Mouse (Mus musculus): Measurements from ENCODE around the gene Gm572. TPM values are rescaled to one million over a fixed set of nuclear protein-coding genes. Genes with fewer than 3 reads are reported as not detected.

The Gm572 gene
- polyA plus RNA-seq, 1 experiment from 2014 or later = not detected

GRCm38 (mm10) chr4:148607758-148608157, 35.4 kb upstream of the Gm572 start:
- Histone ChIP-seq H3K36me3 (replicated peaks; ENCODE audit: insufficient read depth, low read length) (peaks cover 22% of the 10 kb centered on the region), H3K9ac (replicated peaks) (no peak overlapping the region), H3K9me3 (ENCODE audit: low read length) (no peaks in the 10 kb centered on the region), H3K4me1 (ENCODE audit: insufficient read depth) (peaks cover 8% of the 10 kb centered on the region; the same call in 1 of the 2 replicates), H3K4me3 (ENCODE audit: low read depth, low read length) (no peak overlapping the region), H3K27me3 (ENCODE audit: insufficient read depth, low read length) (no peaks in the 10 kb centered on the region), H3K4me2 (ENCODE audit: low read depth, low read length) (no peak overlapping the region), H3K27ac (ENCODE audit: low read depth) (no peak overlapping the region)
- DNase-seq (peak; percentile 85), ATAC-seq (peak; percentile 52)
- TF ChIP-seq CTCF (IDR thresholded peaks at IDR 0.05; ENCODE audit: low read depth) = peak; percentile 95
- no peak for TF ChIP-seq EP300 (IDR thresholded peaks at IDR 0.05; ENCODE audit: low read depth)
- 16% methylated on average over 5 of the region's 5 CpGs for WGBS (ENCODE audit: insufficient replicate concordance)

- ATAC-seq (peak; percentile 35; the same call in 1 of the 2 replicates), DNase-seq (no peak)
- no peak overlapping the region for H3K4me3 ChIP-seq (ENCODE audit: low read depth, low read length)
- no peak overlapping the region for H3K27ac ChIP-seq (ENCODE audit: low read depth)
- H3K27me3 ChIP-seq (ENCODE audit: insufficient read depth, low read length) = no peaks in the 10 kb centered on the region
- peaks cover 36% of the 10 kb centered on the region for H3K36me3 ChIP-seq (replicated peaks; ENCODE audit: insufficient read depth, low read length)
- 76% methylated on average over 5 of the region's 5 CpGs for WGBS (ENCODE audit: insufficient replicate concordance)
- H3K9ac ChIP-seq (replicated peaks) = no peak overlapping the region
- H3K4me2 ChIP-seq (ENCODE audit: low read depth, low read length) = no peak overlapping the region
- no peak for TF ChIP-seq EP300 (IDR thresholded peaks at IDR 0.05; ENCODE audit: low read depth)
- H3K9me3 ChIP-seq (ENCODE audit: low read length) = no peaks in the 10 kb centered on the region
- no peaks in the 10 kb centered on the region for H3K4me1 ChIP-seq (ENCODE audit: insufficient read depth)
Observed at GRCm38 (mm10) chr4:148609805-148610204, 33.3 kb upstream of the Gm572 start.

- H3K36me3 ChIP-seq (replicated peaks; ENCODE audit: insufficient read depth, low read length) = peaks cover 46% of the 10 kb centered on the region
- WGBS (ENCODE audit: insufficient replicate concordance) = 64% methylated on average over 5 of the region's 5 CpGs
Observed at GRCm38 (mm10) chr4:148610631-148611364, 32.3 kb upstream of the Gm572 start.

GRCm38 (mm10) chr4:148612557-148612956, 30.6 kb upstream of the Gm572 start:
- no peak for DNase-seq
- H3K4me3 ChIP-seq (ENCODE audit: low read depth, low read length) = no peak overlapping the region
- no peaks in the 10 kb centered on the region for H3K4me1 ChIP-seq (ENCODE audit: insufficient read depth)
- no peaks in the 10 kb centered on the region for H3K9me3 ChIP-seq (ENCODE audit: low read length)
- peaks cover 51% of the 10 kb centered on the region for H3K36me3 ChIP-seq (replicated peaks; ENCODE audit: insufficient read depth, low read length)
- TF ChIP-seq EP300 (IDR thresholded peaks at IDR 0.05; ENCODE audit: low read depth) (no peak), CTCF (IDR thresholded peaks at IDR 0.05; ENCODE audit: low read depth) (no peak)
- no peak overlapping the region for H3K27ac ChIP-seq (ENCODE audit: low read depth)
- no peak overlapping the region for H3K9ac ChIP-seq (replicated peaks)
- no peak overlapping the region for H3K4me2 ChIP-seq (ENCODE audit: low read depth, low read length)
- no peak for ATAC-seq
- 68% methylated on average over 4 of the region's 4 CpGs for WGBS (ENCODE audit: insufficient replicate concordance)
- H3K27me3 ChIP-seq (ENCODE audit: insufficient read depth, low read length) = no peaks in the 10 kb centered on the region

More at GRCm38 (mm10) chr4:148610631-148611364, 32.3 kb upstream of the Gm572 start:
- Histone ChIP-seq H3K9me3 (ENCODE audit: low read length) (no peaks in the 10 kb centered on the region), H3K4me1 (ENCODE audit: insufficient read depth) (no peaks in the 10 kb centered on the region), H3K27ac (ENCODE audit: low read depth) (no peak overlapping the region), H3K4me3 (ENCODE audit: low read depth, low read length) (no peak overlapping the region), H3K4me2 (ENCODE audit: low read depth, low read length) (no peak overlapping the region), H3K9ac (replicated peaks) (no peak overlapping the region), H3K27me3 (ENCODE audit: insufficient read depth, low read length) (no peaks in the 10 kb centered on the region)
- TF ChIP-seq EP300 (IDR thresholded peaks at IDR 0.05; ENCODE audit: low read depth) = no peak
- TF ChIP-seq CTCF (IDR thresholded peaks at IDR 0.05; ENCODE audit: low read depth) = no peak
- ATAC-seq (no peak), DNase-seq (no peak)

GRCm38 (mm10) chr4:148613738-148614137, 29.4 kb upstream of the Gm572 start:
- Histone ChIP-seq H3K9ac (replicated peaks) (no peak overlapping the region), H3K27me3 (ENCODE audit: insufficient read depth, low read length) (no peaks in the 10 kb centered on the region), H3K4me3 (ENCODE audit: low read depth, low read length) (no peak overlapping the region), H3K36me3 (replicated peaks; ENCODE audit: insufficient read depth, low read length) (peaks cover 59% of the 10 kb centered on the region), H3K9me3 (ENCODE audit: low read length) (no peaks in the 10 kb centered on the region), H3K27ac (ENCODE audit: low read depth) (no peak overlapping the region), H3K4me2 (ENCODE audit: low read depth, low read length) (no peak overlapping the region), H3K4me1 (ENCODE audit: insufficient read depth) (0 out of 2 replicates have a peak, but pooled peaks cover 3% of the 10 kb centered on the region)
- TF ChIP-seq EP300 (IDR thresholded peaks at IDR 0.05; ENCODE audit: low read depth) (no peak), CTCF (IDR thresholded peaks at IDR 0.05; ENCODE audit: low read depth) (no peak)
- 87% methylated on average over 9 of the region's 9 CpGs for WGBS (ENCODE audit: insufficient replicate concordance)
- DNase-seq (no peak), ATAC-seq (no peak)

GRCm38 (mm10) chr4:148619805-148620204, 23.3 kb upstream of the Gm572 start:
- Histone ChIP-seq H3K36me3 (replicated peaks; ENCODE audit: insufficient read depth, low read length) (peaks cover 84% of the 10 kb centered on the region), H3K4me2 (ENCODE audit: low read depth, low read length) (no peak overlapping the region), H3K27ac (ENCODE audit: low read depth) (no peak overlapping the region), H3K27me3 (ENCODE audit: insufficient read depth, low read length) (no peaks in the 10 kb centered on the region), H3K9ac (replicated peaks) (0 out of 2 replicates have a peak overlapping the region, but pooled peaks have one; percentile 26), H3K4me3 (ENCODE audit: low read depth, low read length) (no peak overlapping the region), H3K9me3 (ENCODE audit: low read length) (no peaks in the 10 kb centered on the region), H3K4me1 (ENCODE audit: insufficient read depth) (peaks cover 18% of the 10 kb centered on the region)
- no peak for DNase-seq
- no peak for TF ChIP-seq EP300 (IDR thresholded peaks at IDR 0.05; ENCODE audit: low read depth)
- no peak for TF ChIP-seq CTCF (IDR thresholded peaks at IDR 0.05; ENCODE audit: low read depth)
- no peak for ATAC-seq
- WGBS (ENCODE audit: insufficient replicate concordance) = 57% methylated on average over 1 of the region's 1 CpGs
